Comparison of ENCODE assay signal across 14 mouse cellular contexts in the genomic region with DNA sequence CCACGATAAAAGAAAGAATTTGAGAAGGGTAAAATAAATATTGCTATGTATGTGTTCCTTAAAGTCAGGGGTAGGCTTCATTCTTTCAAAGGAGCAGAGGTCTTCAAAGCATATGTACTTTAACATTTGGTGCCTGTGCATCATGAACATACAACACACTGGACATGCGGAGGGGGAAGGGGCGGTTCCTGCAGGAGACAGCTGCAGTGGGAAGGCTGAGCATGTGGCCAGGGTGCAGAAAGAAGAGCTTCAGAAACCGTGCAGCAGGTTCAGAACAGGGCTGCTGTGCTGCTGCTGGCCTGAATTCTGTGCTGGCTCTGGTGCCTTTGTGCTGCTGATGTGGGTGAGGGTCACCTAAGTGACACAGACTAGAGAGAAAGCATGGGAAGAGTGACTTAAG.
DNase-seq lines count a peak whose midpoint lies in the region; ATAC-seq and TF ChIP-seq lines count a peak whose summit lies in the region.
"Had no signal": no experiment of that assay in that cellular context is flagged by ENCODE, and none has a peak within 500 bp of the region (broad histone marks: within the 10 kb centered on the region; RNA-seq: fewer than 3 reads in every experiment).

No protein-coding gene starts in this region.

- H3K36me3 ChIP-seq in heart, embryonic 13.5 days: no peaks in the 10 kb centered on the region
- H3K36me3 ChIP-seq in limb, embryonic 13.5 days: peaks cover 3% of the 10 kb centered on the region; the same call in 1 of the 2 replicates
- H3K36me3 ChIP-seq in limb, embryonic 10.5 days: no peaks in the 10 kb centered on the region
- H3K36me3 ChIP-seq in G1E (replicated peaks): peaks cover 21% of the 10 kb centered on the region
- H3K36me3 ChIP-seq: embryonic facial prominence, embryonic 12.5 days had no signal

- peaks cover 63% of the 10 kb centered on the region for H3K4me1 ChIP-seq in heart, embryonic 13.5 days
- peaks cover 16% of the 10 kb centered on the region for H3K4me1 ChIP-seq in limb, embryonic 13.5 days
- peaks cover 54% of the 10 kb centered on the region for H3K4me1 ChIP-seq in limb, embryonic 10.5 days
- H3K4me1 ChIP-seq in G1E (ENCODE audit: insufficient read depth, low read depth, low read length): peaks cover 80% of the 10 kb centered on the region
- peaks cover 15% of the 10 kb centered on the region for H3K4me1 ChIP-seq in cortical plate, adult 2 months (ENCODE audit: control insufficient read depth, insufficient read depth, low read length)

- WGBS in heart, embryonic 13.5 days: 61% methylated on average over 4 of the region's 4 CpGs
- 67% methylated on average over 4 of the region's 4 CpGs for WGBS in limb, embryonic 13.5 days
- WGBS in limb, embryonic 10.5 days: 66% methylated on average over 4 of the region's 4 CpGs

- H3K9me3 ChIP-seq in heart, embryonic 13.5 days: no peaks in the 10 kb centered on the region
- H3K9me3 ChIP-seq in limb, embryonic 13.5 days: no peaks in the 10 kb centered on the region
- no peaks in the 10 kb centered on the region for H3K9me3 ChIP-seq in limb, embryonic 10.5 days (replicated peaks)
- H3K9me3 ChIP-seq in G1E (replicated peaks): no peaks in the 10 kb centered on the region
- H3K9me3 ChIP-seq: embryonic facial prominence, embryonic 12.5 days; midbrain, embryonic 10.5 days had no signal

- no peak overlapping the region for H3K4me3 ChIP-seq in heart, embryonic 13.5 days
- no peak overlapping the region for H3K4me3 ChIP-seq in limb, embryonic 13.5 days
- H3K4me3 ChIP-seq in limb, embryonic 10.5 days: no peak overlapping the region
- peak overlapping the region; percentile 47; the same call in 1 of the 2 replicates for H3K4me3 ChIP-seq in G1E (ENCODE audit: low read depth, low read length)
- no peak overlapping the region for H3K4me3 ChIP-seq in cortical plate, adult 2 months (ENCODE audit: insufficient read depth, low read length)
- H3K4me3 ChIP-seq: embryonic facial prominence, embryonic 12.5 days; midbrain, embryonic 10.5 days had no signal

- TF ChIP-seq POLR2A in cortical plate, adult 2 months (IDR thresholded peaks at IDR 0.05; ENCODE audit: extremely low read depth, insufficient read depth, low read length): no peak

- peak overlapping the region; percentile 33; the same call in 1 of the 2 replicates for H3K27ac ChIP-seq in heart, embryonic 13.5 days (replicated peaks)
- H3K27ac ChIP-seq in limb, embryonic 13.5 days: no peak overlapping the region
- H3K27ac ChIP-seq in limb, embryonic 10.5 days: no peak overlapping the region
- peak overlapping the region; percentile 67 for H3K27ac ChIP-seq in cortical plate, adult 2 months (ENCODE audit: insufficient read depth, low read length)
- H3K27ac ChIP-seq: embryonic facial prominence, embryonic 12.5 days; midbrain, embryonic 10.5 days had no signal

- H3K27me3 ChIP-seq in heart, embryonic 13.5 days (replicated peaks): no peaks in the 10 kb centered on the region
- H3K27me3 ChIP-seq in limb, embryonic 13.5 days: peaks cover 10% of the 10 kb centered on the region
- no peaks in the 10 kb centered on the region for H3K27me3 ChIP-seq in limb, embryonic 10.5 days (ENCODE audit: low read depth, poor library complexity, severe bottlenecking)
- no peaks in the 10 kb centered on the region for H3K27me3 ChIP-seq in G1E (ENCODE audit: insufficient read depth, low read length)
- H3K27me3 ChIP-seq: embryonic facial prominence, embryonic 12.5 days; Patski had no signal

- ATAC-seq in heart, embryonic 13.5 days (ENCODE audit: extremely low read depth, insufficient number of reproducible peaks, low FRiP score, low TSS enrichment): no peak
- ATAC-seq in limb, embryonic 13.5 days (ENCODE audit: low FRiP score, low read depth): peak; percentile 44; the same call in 1 of the 2 replicates
- no peak for ATAC-seq in G1E (ENCODE audit: extremely low read depth, insufficient number of reproducible peaks, low FRiP score, poor library complexity, severe bottlenecking)
- ATAC-seq: Patski had no signal

- TF ChIP-seq CTCF in G1E (IDR thresholded peaks at IDR 0.05; ENCODE audit: low read depth, low read length): no peak
- no peak for TF ChIP-seq CTCF in cortical plate, adult 2 months (IDR thresholded peaks at IDR 0.05; ENCODE audit: extremely low read depth, insufficient read depth, low read length)

- DNase-seq in heart, postnatal 4 days: no peak
- no peak for DNase-seq in limb, embryonic 10.5 days (ENCODE audit: low spot score)
- no peak for DNase-seq in G1E (ENCODE audit: low spot score)
- no peak for DNase-seq in cerebellum, adult 9-10 months
- DNase-seq in spleen, postnatal 4 days (ENCODE audit: low spot score in 2 of 2): no peak
- DNase-seq: cerebellum, postnatal 14 days; lung, adult 2 months; thymus, adult 18-20 months had no signal

- no peak overlapping the region for H3K4me2 ChIP-seq in heart, embryonic 13.5 days
- H3K4me2 ChIP-seq in limb, embryonic 13.5 days (replicated peaks): no peak overlapping the region
- H3K4me2 ChIP-seq: embryonic facial prominence, embryonic 12.5 days had no signal

- no peak overlapping the region for H3K9ac ChIP-seq in heart, embryonic 13.5 days
- H3K9ac ChIP-seq in limb, embryonic 13.5 days: no peak overlapping the region
- H3K9ac ChIP-seq: embryonic facial prominence, embryonic 12.5 days had no signal

Comparison
In these comparisons a context has a peak if more than half of its experiments do, and no peak if none do; other contexts are left out.
1. H3K27ac ChIP-seq: peak in heart, embryonic 13.5 days (single experiment) and cortical plate, adult 2 months (single experiment); none in limb, embryonic 13.5 days (single experiment) and limb, embryonic 10.5 days (single experiment).